Mouse (Mus musculus): ENCODE measurements at regions not wholly inside any gene's neighbourhood (a gene's known extent, or its start where the extent isn't known, plus 50 kb on each side); places are given as distances from the start of the nearest gene placed in this dataset.
"Not testable (repeated sequence)": the region's sequence is repeated elsewhere in the genome, so short reads cannot be mapped to it uniquely, and the experiment has no call there.

GRCm38 (mm10) chr16:23701156-23701555 is 180.5 kb upstream of the Masp1 start:
- Histone ChIP-seq H3K9me3 (replicated peaks; ENCODE audit: low read length) (peaks cover 3% of the 10 kb centered on the region), H3K4me2 (ENCODE audit: insufficient read depth, low read depth, poor library complexity, severe bottlenecking) (no peak overlapping the region), H3K4me1 (ENCODE audit: control insufficient read depth in 1 of 2, insufficient read depth in 2 of 2) (no peaks in the 10 kb centered on the region), H3K9ac (ENCODE audit: insufficient read depth, low read depth) (no peak overlapping the region), H3K4me3 (replicated peaks in 1 of 3; ENCODE audit: low read depth in 2 of 3, low read length in 2 of 3, poor library complexity in 1 of 3) (no peak overlapping the region), H3K36me3 (replicated peaks in 1 of 2; ENCODE audit: control insufficient read depth in 1 of 2, insufficient read depth in 1 of 2, low read length in 1 of 2) (no peaks in the 10 kb centered on the region), H3K79me2 (replicated peaks; ENCODE audit: control insufficient read depth, extremely low read depth, insufficient read depth, poor library complexity, severe bottlenecking) (no peaks in the 10 kb centered on the region), H3K27ac (ENCODE audit: insufficient read depth, low read depth) (no peak overlapping the region), H3K27me3 (replicated peaks) (no peaks in the 10 kb centered on the region)
- TF ChIP-seq JUN (IDR thresholded peaks at IDR 0.05; ENCODE audit: insufficient read depth, low read depth, low read length) (no peak), MEF2A (IDR thresholded peaks at IDR 0.05; ENCODE audit: borderline replicate concordance, low read depth, low read length) (no peak)
- dilution Hi-C loops (cut with MboI; ENCODE audit: extremely low pct_ligation_motif_present, extremely low pct_unique_long_range_greater_than_20kb, low sequenced_read_pairs) (no loop called here), in situ Hi-C loops (cut with MboI; ENCODE audit: low pct_ligation_motif_present, low pct_unique_long_range_greater_than_20kb, low sequenced_read_pairs) (no loop called here)
- no peak for DNase-seq (ENCODE audit: extremely low read depth)

- H3K36me3 ChIP-seq (replicated peaks in 1 of 2; ENCODE audit: control insufficient read depth in 1 of 2, insufficient read depth in 1 of 2, low read length in 1 of 2); H3K27ac ChIP-seq (ENCODE audit: insufficient read depth, low read depth); H3K4me2 ChIP-seq (ENCODE audit: insufficient read depth, low read depth, poor library complexity, severe bottlenecking); in situ Hi-C loops (cut with MboI; ENCODE audit: low pct_ligation_motif_present, low pct_unique_long_range_greater_than_20kb, low sequenced_read_pairs); H3K79me2 ChIP-seq (replicated peaks; ENCODE audit: control insufficient read depth, extremely low read depth, insufficient read depth, poor library complexity, severe bottlenecking); H3K4me1 ChIP-seq (ENCODE audit: control insufficient read depth in 1 of 2, insufficient read depth in 2 of 2); H3K4me3 ChIP-seq (replicated peaks in 1 of 3; ENCODE audit: low read depth in 2 of 3, low read length in 2 of 3, poor library complexity in 1 of 3); H3K9ac ChIP-seq (ENCODE audit: insufficient read depth, low read depth); H3K27me3 ChIP-seq (replicated peaks); H3K9me3 ChIP-seq (replicated peaks; ENCODE audit: low read length); dilution Hi-C loops (cut with MboI; ENCODE audit: extremely low pct_ligation_motif_present, extremely low pct_unique_long_range_greater_than_20kb, low sequenced_read_pairs); DNase-seq (ENCODE audit: extremely low read depth): not testable (repeated sequence)
Observed at GRCm38 (mm10) chr16:23694226-23694625, 173.6 kb upstream of the Masp1 start.

DNA sequence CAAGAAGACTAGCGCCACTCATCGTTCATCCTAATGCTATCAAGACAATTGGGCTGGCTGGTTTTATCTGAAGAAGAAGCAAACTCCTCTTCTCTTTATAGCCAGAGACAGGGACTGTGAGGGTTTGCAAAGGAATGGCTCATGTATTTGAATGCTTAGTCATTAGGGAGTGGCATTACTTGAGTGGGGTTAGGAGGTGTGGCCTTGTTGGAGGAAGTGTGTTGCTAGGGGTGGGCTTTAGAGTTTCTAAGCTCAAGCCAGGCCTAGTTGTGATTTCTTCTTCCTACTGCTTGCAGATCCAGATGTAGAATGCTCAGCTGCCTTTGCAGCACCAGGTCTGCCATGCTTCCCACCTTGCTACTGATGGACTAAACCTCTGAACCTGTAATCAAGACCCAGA is 169.4 kb upstream of the Masp1 start:
- Histone ChIP-seq H3K27ac (ENCODE audit: insufficient read depth, low read depth) (no peak overlapping the region), H3K4me3 (replicated peaks in 1 of 3; ENCODE audit: low read depth in 2 of 3, low read length in 2 of 3, poor library complexity in 1 of 3) (no peak overlapping the region), H3K36me3 (replicated peaks in 1 of 2; ENCODE audit: control insufficient read depth in 1 of 2, insufficient read depth in 1 of 2, low read length in 1 of 2) (no peaks in the 10 kb centered on the region), H3K9me3 (replicated peaks; ENCODE audit: low read length) (peaks cover 3% of the 10 kb centered on the region), H3K4me1 (ENCODE audit: control insufficient read depth in 1 of 2, insufficient read depth in 2 of 2) (no peaks in the 10 kb centered on the region), H3K27me3 (replicated peaks) (no peaks in the 10 kb centered on the region), H3K9ac (ENCODE audit: insufficient read depth, low read depth) (no peak overlapping the region), H3K4me2 (ENCODE audit: insufficient read depth, low read depth, poor library complexity, severe bottlenecking) (no peak overlapping the region), H3K79me2 (replicated peaks; ENCODE audit: control insufficient read depth, extremely low read depth, insufficient read depth, poor library complexity, severe bottlenecking) (no peaks in the 10 kb centered on the region)
- in situ Hi-C loops (cut with MboI; ENCODE audit: low pct_ligation_motif_present, low pct_unique_long_range_greater_than_20kb, low sequenced_read_pairs) (no loop called here), dilution Hi-C loops (cut with MboI; ENCODE audit: extremely low pct_ligation_motif_present, extremely low pct_unique_long_range_greater_than_20kb, low sequenced_read_pairs) (no loop called here)
- peak; percentile 7 for DNase-seq (ENCODE audit: extremely low read depth)
- TF ChIP-seq E2F4 (IDR thresholded peaks at IDR 0.05; ENCODE audit: insufficient replicate concordance, low read depth, low read length), result no peak
- no peak for TF ChIP-seq MAFK (IDR thresholded peaks at IDR 0.05; ENCODE audit: insufficient replicate concordance, low read length)
- TF ChIP-seq ELF1 (IDR thresholded peaks at IDR 0.05; ENCODE audit: low read depth, low read length), result no peak
- TF ChIP-seq TBP (conservative IDR thresholded peaks at IDR 0.05; ENCODE audit: low read depth, low read length), result no peak
- no peak for TF ChIP-seq CHD2 (IDR thresholded peaks at IDR 0.05; ENCODE audit: low read length)
- no peak for TF ChIP-seq EP300 (IDR thresholded peaks at IDR 0.05; ENCODE audit: low read length)
- no peak for TF ChIP-seq RCOR1 (conservative IDR thresholded peaks at IDR 0.05; ENCODE audit: low read depth, low read length)
- TF ChIP-seq ZMIZ1 (IDR thresholded peaks at IDR 0.05; ENCODE audit: low read depth, low read length), result no peak
- TF ChIP-seq GABPA (IDR thresholded peaks at IDR 0.05; ENCODE audit: insufficient replicate concordance, low read depth, low read length), result no peak
- no peak for TF ChIP-seq IRF4 (IDR thresholded peaks at IDR 0.05; ENCODE audit: low read depth, low read length)
- no peak for TF ChIP-seq NELFE (IDR thresholded peaks at IDR 0.05; ENCODE audit: low read depth, low read length)
- TF ChIP-seq MXI1 (IDR thresholded peaks at IDR 0.05; ENCODE audit: low read depth, low read length), result no peak
- no peak for TF ChIP-seq SIN3A (IDR thresholded peaks at IDR 0.05; ENCODE audit: low read length)
- TF ChIP-seq TCF12 (IDR thresholded peaks at IDR 0.05; ENCODE audit: low read depth, low read length), result no peak
- TF ChIP-seq USF1 (IDR thresholded peaks at IDR 0.05; ENCODE audit: low read depth, low read length), result no peak
- TF ChIP-seq JUN (IDR thresholded peaks at IDR 0.05; ENCODE audit: insufficient read depth, low read depth, low read length), result no peak
- no peak for TF ChIP-seq RAD21 (IDR thresholded peaks at IDR 0.05; ENCODE audit: low read depth, low read length)
- TF ChIP-seq BHLHE40 (IDR thresholded peaks at IDR 0.05; ENCODE audit: low read depth, low read length), result no peak
- TF ChIP-seq MAX (IDR thresholded peaks at IDR 0.05; ENCODE audit: low read length), result no peak
